Mouse (Mus musculus) left cerebral cortex, adult 9 months (tissue): ENCODE results near the gene Zfp277.

Experiments
- DNase-seq, 2 experiments: peaks; one replicate each; pipeline ENCODE4 v3.0.0; 2022; ENCODE audit warnings: low spot score in 2 of 2

Gene Zfp277

GRCm38 (mm10) chr12:40351879-40352278 lies 93.8 kb downstream of the Zfp277 start:
- DNase-seq = no peak

DNA sequence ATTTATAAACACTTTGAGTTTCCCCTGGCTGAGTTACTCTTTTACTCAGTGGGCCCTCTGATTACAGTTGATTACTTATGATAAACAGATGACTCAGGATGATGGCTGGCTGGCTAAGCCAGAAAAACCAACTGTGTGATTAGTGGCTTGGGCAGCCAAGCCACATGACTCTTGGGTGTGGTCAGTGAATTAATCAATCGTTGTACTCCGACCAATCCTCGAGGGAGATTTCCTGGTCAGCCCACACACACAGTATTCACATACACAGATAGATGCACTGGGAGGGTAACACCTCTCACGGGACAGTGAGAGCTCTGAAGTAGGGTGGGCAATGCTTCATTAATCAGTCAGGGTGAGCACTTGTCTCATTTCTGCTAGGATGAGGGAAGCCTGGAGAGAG lies 97.5 kb downstream of the Zfp277 start:
- no peak for DNase-seq

- no peak for DNase-seq
Measured at GRCm38 (mm10) chr12:40347060-40347698, 98.5 kb downstream of the Zfp277 start.

- DNase-seq = no peak
Measured at GRCm38 (mm10) chr12:40341443-40341842, 104.3 kb downstream of the Zfp277 start.

DNA sequence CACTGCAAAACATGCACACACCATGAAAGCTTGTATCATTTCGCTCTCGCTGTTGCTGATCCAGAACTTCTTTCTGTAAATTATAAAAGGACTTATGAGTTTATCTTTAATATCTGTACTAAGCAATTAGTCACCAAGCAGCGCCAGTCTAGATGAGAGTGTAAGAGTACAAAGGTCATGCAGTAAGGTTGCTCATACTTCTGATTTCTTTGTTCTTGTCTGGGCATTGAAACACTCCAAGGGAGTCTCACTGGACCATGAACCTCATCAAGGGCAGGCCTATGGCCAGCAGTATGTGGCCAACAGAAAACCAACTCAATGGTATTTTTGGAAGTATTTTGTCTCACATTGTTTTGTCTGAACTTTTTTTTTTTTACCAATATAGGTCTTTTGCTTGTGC lies 110.4 kb downstream of the Zfp277 start:
- DNase-seq = no peak

DNA sequence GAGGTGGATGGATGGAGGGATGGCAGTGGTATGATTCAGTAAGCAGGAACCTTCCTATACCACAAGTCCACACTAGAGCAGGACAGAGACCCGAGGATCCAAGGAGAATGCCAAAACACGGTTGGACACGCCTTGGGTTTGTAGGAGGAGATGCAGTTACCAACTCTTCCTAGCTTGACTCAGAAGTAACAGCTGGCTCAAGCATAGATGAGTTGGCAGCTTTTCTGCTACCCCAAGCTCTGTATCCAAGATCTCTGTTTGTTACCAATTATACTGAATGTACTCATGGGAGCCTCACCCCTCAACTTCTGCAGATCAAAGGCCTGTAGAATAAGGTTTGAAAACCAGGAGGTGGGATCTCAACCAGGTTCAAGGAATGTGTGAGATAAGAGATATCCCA lies 114.2 kb downstream of the Zfp277 start:
- DNase-seq = no peak

DNA sequence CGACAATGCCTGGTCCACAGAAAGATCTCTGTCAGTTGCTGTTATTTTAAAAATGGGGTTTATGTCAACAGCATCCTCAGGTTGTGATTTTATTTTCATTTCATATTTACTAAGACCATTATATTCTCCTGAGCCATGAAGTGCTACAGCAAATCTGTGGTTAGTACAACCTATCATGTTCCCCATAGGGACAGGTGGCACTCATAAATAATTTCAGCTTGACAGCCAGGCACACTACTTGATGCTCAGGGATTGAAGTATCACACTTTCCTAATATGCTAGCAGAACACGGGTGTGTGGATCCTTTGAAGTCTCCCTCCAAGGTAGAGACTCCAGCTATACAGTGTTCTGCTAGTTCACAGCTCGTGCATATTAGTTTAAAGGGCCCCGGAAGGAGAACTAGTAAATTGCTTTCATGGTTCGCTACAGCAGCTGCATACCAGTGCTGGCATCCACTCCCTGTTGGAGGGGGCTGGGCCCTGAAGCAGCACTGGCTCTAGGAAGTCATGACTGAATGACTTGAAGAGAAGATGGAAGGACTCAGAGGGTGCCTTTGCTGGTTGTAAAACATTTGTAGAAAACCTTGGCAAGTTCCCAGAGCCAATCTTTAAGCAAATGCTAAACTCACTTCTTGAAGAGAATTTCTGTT lies 118.6 kb downstream of the Zfp277 start:
- no peak for DNase-seq

- DNase-seq = peak in 1 of 2 experiments; percentile 11
Measured at GRCm38 (mm10) chr12:40325582-40325981, 120.1 kb downstream of the Zfp277 start.

DNA sequence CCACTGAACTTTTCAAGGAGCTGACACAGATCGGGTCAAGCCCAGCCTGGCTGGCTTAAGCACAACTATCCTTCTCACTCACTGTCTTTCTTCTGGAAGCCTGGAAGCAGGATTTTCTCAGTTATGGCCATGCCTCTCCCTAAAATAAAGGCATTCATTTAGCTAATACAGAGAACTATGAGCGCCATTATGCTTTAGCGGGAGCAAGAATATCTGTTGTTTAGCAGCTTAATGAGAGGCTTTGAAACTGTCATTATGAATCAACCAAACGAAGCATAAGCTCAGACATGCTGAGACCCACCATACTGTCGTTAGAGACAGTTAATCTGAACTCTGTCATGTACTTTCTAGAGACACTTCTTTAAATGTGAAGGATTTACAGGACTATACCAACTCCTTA lies 120.9 kb downstream of the Zfp277 start:
- DNase-seq = no peak

GRCm38 (mm10) chr12:40315146-40315545 lies 130.6 kb downstream of the Zfp277 start:
- DNase-seq = no peak

DNA sequence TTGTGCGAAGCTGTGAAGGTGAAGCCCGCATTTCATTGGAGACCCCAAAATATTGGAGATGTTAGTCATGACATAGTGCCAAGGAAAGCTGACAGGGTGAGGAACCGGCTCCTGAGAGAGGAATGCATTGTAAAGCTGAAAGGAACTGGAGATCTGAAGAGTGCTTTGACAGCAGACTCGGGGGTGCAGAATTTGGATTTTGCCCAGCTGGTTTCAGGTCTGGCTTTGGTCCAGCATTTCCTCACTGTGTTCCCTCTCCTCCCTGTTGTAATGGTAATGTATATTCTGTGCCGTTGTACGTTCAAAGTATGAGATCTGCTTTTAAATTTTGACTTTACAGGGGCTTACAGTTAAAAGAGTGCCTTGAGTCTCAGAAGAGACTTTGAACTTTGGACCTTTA lies 141.7 kb downstream of the Zfp277 start:
- DNase-seq = no peak

DNA sequence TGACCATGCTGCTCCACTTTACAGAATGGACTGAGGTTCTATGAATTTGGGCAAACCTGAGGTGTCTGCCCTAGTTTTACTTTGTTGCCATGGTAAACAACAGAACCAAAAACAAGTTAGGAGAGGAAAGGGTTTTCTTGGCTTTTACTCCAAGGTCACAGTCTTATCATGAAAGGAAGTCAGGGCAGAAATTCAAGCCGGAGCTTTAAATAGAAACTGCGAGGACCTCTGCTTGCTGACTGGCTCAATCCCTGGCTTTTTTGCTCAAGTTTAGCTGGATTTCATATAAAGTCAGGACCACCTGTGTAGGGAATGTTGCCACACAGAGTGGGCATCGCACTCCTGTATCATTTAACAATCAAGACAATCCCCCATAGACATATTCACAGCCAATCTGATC lies 147.1 kb downstream of the Zfp277 start:
- no peak for DNase-seq

DNA sequence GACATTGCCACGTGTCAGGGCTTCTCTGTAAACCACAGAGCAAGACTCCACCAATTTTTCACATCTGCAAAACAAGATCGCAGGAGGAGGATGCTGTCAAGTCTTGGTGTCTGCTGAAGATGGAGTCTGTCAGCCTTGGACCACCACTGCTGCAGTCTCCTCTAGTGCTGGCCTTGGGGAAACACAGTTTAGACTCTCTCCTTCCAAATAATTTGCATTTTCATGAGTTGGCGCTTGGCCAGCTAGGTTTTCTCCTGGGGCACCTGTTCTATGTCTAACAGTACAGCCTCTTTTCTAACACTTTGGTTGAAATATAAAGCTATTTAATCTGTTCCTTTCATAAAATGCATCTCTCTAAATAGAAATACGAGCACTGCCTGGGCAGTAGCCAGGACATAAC lies 159.2 kb downstream of the Zfp277 start:
- DNase-seq = no peak

GRCm38 (mm10) chr12:40280596-40281325 lies 164.9 kb downstream of the Zfp277 start:
- no peak for DNase-seq

GRCm38 (mm10) chr12:40277581-40277980 lies 168.1 kb downstream of the Zfp277 start:
- DNase-seq = no peak

DNA sequence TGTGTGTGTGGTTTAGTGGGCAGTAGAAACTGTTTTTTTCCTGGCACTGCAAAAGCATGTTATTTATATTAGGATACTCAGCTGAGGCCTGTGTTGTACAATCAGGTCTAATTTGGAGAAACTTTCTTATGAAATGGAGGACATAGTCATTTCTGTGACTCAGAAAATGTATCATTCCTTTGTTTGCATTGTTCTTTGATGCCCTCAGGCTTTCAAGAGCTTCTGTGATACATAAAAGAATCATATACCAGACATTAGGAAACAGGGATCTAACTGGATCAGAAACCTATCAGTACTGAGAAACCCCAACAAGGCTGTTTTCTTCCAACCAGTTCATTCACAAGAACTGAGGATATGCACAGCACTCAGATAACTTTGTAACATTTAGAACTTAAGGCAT lies 170.8 kb downstream of the Zfp277 start:
- no peak for DNase-seq

DNA sequence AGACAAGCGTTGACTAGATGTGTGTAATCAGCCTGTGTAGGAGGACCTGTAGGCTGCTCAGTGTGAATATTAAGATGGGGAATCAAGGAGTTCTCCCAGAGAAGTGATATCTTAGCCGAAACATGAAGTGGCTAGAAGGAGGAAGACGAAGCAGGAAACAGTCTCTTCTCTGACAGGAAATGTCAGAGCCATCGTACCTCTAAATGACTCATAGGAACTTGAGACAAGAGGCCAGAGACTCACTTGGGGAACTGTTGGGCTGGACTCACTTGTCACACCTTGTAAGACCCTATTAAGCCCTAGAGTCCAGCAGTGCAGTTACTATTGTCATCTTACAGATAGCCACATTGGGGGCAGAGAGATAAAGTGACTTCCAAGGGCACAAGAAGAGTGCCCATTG lies 172.4 kb downstream of the Zfp277 start:
- no peak for DNase-seq

DNA sequence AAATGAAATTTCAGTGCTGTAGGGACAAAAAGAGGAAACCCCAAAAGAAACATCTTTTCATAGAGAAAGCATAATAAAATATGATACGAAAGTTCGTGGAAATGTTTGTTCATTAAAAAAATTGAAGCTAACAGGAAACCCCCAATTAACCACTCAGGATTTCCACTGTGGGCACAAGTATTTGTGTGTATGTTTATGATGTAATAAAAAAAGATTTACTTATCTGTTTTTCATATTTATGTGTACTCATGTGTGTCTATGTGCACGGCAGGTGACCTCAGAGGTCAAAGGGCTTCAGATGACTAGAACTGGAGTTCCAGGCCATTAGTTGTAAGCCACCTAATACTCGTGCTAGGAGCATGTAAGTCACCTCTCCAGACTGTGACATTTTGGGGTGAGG lies 173.0 kb downstream of the Zfp277 start:
- DNase-seq = no peak

DNA sequence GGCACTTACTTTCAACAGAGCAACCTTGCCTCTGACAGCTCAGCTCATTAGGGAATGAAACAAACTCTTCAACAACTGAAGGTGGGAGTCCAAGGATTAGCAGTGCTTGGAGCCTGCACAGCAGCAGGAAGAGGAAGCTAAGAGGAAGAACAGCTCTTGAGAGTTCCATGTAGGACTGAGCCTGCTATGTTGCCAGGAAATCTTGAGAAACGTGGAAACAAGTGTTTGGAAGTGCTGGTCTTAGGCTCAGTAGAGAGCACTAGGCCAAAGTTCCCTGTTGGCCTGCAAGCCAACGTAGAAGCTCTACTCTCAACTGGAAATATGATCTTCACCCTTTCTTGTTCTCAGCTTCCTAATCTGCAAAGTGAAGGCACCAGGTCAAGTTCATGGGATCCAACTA lies 177.4 kb downstream of the Zfp277 start:
- no peak for DNase-seq
